Mouse (Mus musculus) lung, adult 2 months (tissue): ENCODE measurements at regions not wholly inside any gene's neighbourhood (a gene's known extent, or its start where the extent isn't known, plus 50 kb on each side); places are given as distances from the start of the nearest gene placed in this dataset.

Source experiments
- DNase-seq: peaks from one replicate; pipeline ENCODE4 v3.0.0; 2022
- H3K4me1 ChIP-seq: fragments of 200-500 bp; 2 replicates; pipeline ENCODE4 v1.6.1; 2011; ENCODE audit warnings: low read length; ENCODE audit not compliant: control insufficient read depth, insufficient read depth
- H3K4me3 ChIP-seq: fragments of 200-500 bp; replicated peaks from 2 replicates; pipeline ENCODE3; 2011; ENCODE audit warnings: low read depth, mild to moderate bottlenecking, control low read depth, low read length; ENCODE audit errors: extremely low read depth
- CTCF ChIP-seq: fragments of 200-500 bp; IDR thresholded peaks from 2 replicates; pipeline ENCODE4 v1.5.1; 2011; ENCODE audit warnings: mild to moderate bottlenecking, low read length, control low read depth; ENCODE audit not compliant: insufficient read depth
- POLR2A ChIP-seq: fragments of 200-500 bp; IDR thresholded peaks from 2 replicates; pipeline ENCODE4 v1.6.1; 2011; ENCODE audit warnings: low read depth, mild to moderate bottlenecking, control low read depth, low read length, borderline replicate concordance; ENCODE audit errors: extremely low read depth
- WGBS: fragments of 180-500 bp; shearing (Covaris S2); methylation state at CpG from one replicate; pipeline ENCODE4 v1.1.7; 2018; 5-methylcytosine and 5-hydroxymethylcytosine counted together

- TF ChIP-seq CTCF = no peak
- TF ChIP-seq POLR2A = no peak
- whole genome bisulfite sequencing = 85% methylated on average over 4 of the region's 4 CpGs
- no peak for DNase-seq
- H3K4me1 ChIP-seq = no peaks in the 10 kb centered on the region
- H3K4me3 ChIP-seq = no peak overlapping the region
These were observed 98.2 kb upstream of the Nrbf2 start for GRCm38 (mm10) chr10:67383352-67383751.

GRCm38 (mm10) chr10:67383802-67384567 lies 98.9 kb upstream of the Nrbf2 start:
- TF ChIP-seq POLR2A (no peak), CTCF (no peak)
- WGBS = 86% methylated on average over 16 of the region's 16 CpGs
- no peak for DNase-seq

DNA sequence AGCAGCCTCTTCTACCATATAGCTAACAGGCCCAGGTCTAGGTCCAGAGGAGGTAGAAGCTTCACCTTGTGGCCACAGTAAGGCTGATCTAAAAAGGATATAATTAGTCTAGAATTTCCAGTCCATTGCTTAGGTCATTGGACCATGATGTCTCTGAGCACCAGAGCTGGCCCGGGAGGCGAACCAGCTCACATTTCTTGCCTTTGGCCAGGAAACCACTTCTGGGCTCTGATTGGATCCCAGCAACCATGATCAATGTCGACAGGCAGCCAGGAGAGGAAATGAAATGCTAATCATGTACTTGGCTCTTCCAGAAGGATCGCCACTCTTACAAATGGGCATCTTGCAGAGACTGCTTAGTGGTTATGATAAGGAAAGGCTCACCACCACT lies 99.5 kb upstream of the Nrbf2 start:
- no peak for TF ChIP-seq POLR2A
- TF ChIP-seq CTCF = no peak
- WGBS = 66% methylated on average over 4 of the region's 4 CpGs
- DNase-seq = no peak
- no peak overlapping the region for H3K4me3 ChIP-seq
- H3K4me1 ChIP-seq = no peaks in the 10 kb centered on the region

More at GRCm38 (mm10) chr10:67383802-67384567, 98.9 kb upstream of the Nrbf2 start:
- Histone ChIP-seq H3K4me1 (no peaks in the 10 kb centered on the region), H3K4me3 (no peak overlapping the region)

- no peak for TF ChIP-seq CTCF
- no peak for TF ChIP-seq POLR2A
- Histone ChIP-seq H3K4me3 (no peak overlapping the region), H3K4me1 (no peaks in the 10 kb centered on the region)
- no peak for DNase-seq
- 65% methylated on average over 5 of the region's 5 CpGs for whole genome bisulfite sequencing
These were observed 100.9 kb upstream of the Nrbf2 start for GRCm38 (mm10) chr10:67385966-67386365.

DNA sequence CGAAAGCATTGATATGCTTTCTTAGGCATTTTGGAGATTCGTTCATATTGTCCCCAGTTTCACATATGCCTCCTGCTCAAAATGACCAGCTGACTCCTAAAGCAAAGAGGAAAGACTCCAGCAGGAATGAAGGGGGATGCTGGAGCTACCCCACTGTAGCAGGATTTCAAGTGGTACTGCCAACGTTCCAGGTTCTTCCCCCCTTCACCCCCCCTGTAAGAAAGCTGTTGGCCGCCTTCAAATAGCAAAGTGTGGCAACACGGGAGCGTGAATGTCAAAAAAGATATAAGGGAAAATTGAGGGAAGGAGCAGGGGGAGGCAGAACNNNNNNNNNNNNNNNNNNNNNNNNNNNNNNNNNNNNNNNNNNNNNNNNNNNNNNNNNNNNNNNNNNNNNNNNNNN lies 103.7 kb upstream of the Nrbf2 start:
- no peak for DNase-seq
- 47% methylated on average over 6 of the region's 6 CpGs for WGBS
- Histone ChIP-seq H3K4me1 (no peaks in the 10 kb centered on the region), H3K4me3 (no peak overlapping the region)
- TF ChIP-seq CTCF (no peak), POLR2A (no peak)

DNA sequence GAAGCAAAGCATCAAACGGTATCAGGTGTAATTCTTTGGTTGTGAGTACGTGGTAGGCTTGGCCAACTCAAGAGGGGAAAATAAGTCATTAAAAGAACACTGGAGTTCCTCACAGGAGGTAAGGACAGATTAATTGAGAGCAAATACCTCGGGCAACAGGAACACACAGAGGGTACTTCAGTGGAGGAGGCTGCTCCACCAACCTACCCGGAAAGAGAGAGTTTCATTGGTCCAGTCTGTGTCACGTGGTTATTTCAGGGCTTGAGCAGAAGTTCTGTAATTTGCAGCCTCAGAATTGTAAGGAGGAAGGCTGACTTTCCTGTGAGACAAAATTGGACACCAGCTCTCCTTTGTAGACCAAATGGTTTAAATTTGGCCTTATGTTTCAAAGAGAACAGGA lies 115.3 kb upstream of the Nrbf2 start:
- Histone ChIP-seq H3K4me1 (no peaks in the 10 kb centered on the region), H3K4me3 (no peak overlapping the region)
- WGBS = 47% methylated on average over 5 of the region's 5 CpGs
- DNase-seq = peak; percentile 17
- TF ChIP-seq CTCF (no peak), POLR2A (no peak)

- WGBS = 40% methylated on average over 6 of the region's 6 CpGs
- Histone ChIP-seq H3K4me1 (no peaks in the 10 kb centered on the region), H3K4me3 (no peak overlapping the region)
- TF ChIP-seq CTCF = no peak
- no peak for TF ChIP-seq POLR2A
- DNase-seq = no peak
These were observed 116.3 kb upstream of the Nrbf2 start for GRCm38 (mm10) chr10:67401409-67401808.

DNA sequence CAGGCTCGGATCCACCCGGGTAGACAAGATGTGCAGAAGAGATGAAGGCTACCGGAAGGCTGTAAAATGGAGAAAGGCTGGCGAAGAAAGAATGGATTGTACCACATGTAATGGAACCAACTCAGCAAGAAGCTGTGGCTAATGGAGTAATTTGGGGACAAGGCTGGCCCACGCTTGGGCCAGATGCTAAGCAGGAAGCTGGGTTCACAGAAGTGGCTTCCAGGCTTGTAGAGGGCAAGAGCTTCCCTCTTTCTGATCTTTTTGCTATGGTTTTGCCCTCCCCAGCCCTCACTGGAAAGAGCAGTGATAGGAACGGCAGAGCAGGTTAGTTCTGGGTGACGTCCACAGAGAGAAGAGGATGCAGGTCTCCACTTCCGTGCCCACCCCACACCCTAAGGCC lies 117.7 kb upstream of the Egr2 start:
- Histone ChIP-seq H3K4me1 (no peaks in the 10 kb centered on the region), H3K4me3 (no peak overlapping the region)
- no peak for TF ChIP-seq CTCF
- no peak for DNase-seq
- 78% methylated on average over 8 of the region's 8 CpGs for WGBS

GRCm38 (mm10) chr10:67420761-67421160 lies 114.5 kb upstream of the Egr2 start:
- Histone ChIP-seq H3K4me3 (no peak overlapping the region), H3K4me1 (no peaks in the 10 kb centered on the region)
- no peak for DNase-seq
- TF ChIP-seq CTCF = no peak
- TF ChIP-seq POLR2A = no peak
- 74% methylated on average over 5 of the region's 5 CpGs for WGBS

DNA sequence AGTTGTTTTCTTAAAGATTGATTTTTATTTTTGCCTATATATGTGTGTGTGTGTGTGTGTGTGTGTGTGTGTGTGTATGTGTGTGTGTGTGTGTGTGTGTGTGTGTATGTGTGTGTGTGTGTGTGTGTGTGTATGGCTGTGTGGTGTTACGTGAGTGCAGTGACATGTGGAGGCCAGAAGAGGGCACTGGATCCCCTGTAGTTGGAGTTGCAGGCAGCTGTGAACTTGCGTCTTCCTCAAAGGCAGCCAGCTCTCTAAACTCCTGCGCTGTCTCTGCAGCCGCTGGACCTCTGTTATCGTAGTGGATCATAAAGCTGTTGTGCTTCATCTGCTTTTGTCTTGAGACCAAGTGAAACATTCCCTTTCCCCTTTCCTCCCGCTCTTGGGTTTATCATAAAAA lies 109.9 kb upstream of the Egr2 start:
- no peak for DNase-seq
- no peak for TF ChIP-seq POLR2A
- TF ChIP-seq CTCF = no peak
- WGBS = 96% methylated on average over 6 of the region's 6 CpGs

More for the DNA sequence above, 109.9 kb upstream of the Egr2 start:
- H3K4me3 ChIP-seq = no peak overlapping the region
- H3K4me1 ChIP-seq = no peaks in the 10 kb centered on the region
